Mouse (Mus musculus): ENCODE results near the gene Kcnk7. TPM values are rescaled to one million over a fixed set of nuclear protein-coding genes. Genes with fewer than 3 reads are reported as not detected.

Gene Kcnk7
- polyA plus RNA-seq, 1 experiment = 0.97 TPM

- Histone ChIP-seq H3K27me3 (ENCODE audit: control insufficient read depth, insufficient read depth, low read length) (no peaks in the 10 kb centered on the region), H3K27ac (ENCODE audit: control insufficient read depth, insufficient read depth, low read length) (no peak overlapping the region), H3K4me1 (replicated peaks; ENCODE audit: control insufficient read depth, insufficient read depth, low read length) (peaks cover 33% of the 10 kb centered on the region), H3K4me3 (ENCODE audit: control insufficient read depth, insufficient read depth, low read length) (no peak overlapping the region), H3K36me3 (ENCODE audit: control insufficient read depth, insufficient read depth, low read length) (peaks cover 12% of the 10 kb centered on the region)
- TF ChIP-seq CTCF (IDR thresholded peaks at IDR 0.05; ENCODE audit: borderline replicate concordance, control insufficient read depth, extremely low read depth, insufficient read depth, low read length, poor library complexity) (no peak), POLR2A (IDR thresholded peaks at IDR 0.05; ENCODE audit: control insufficient read depth, extremely low read depth, insufficient read depth, low read length, poor library complexity) (no peak)
- no peak for DNase-seq
- WGBS = 97% methylated on average over 10 of the region's 10 CpGs
Observed at GRCm38 (mm10) chr19:5664669-5665257, 39.4 kb upstream of the Kcnk7 start.

- Histone ChIP-seq H3K36me3 (ENCODE audit: control insufficient read depth, insufficient read depth, low read length) (peaks cover 12% of the 10 kb centered on the region), H3K27ac (ENCODE audit: control insufficient read depth, insufficient read depth, low read length) (no peak overlapping the region)
Observed at GRCm38 (mm10) chr19:5665465-5665864, 38.7 kb upstream of the Kcnk7 start.

GRCm38 (mm10) chr19:5666386-5666785 is 37.8 kb upstream of the Kcnk7 start:
- H3K36me3 ChIP-seq (ENCODE audit: control insufficient read depth, insufficient read depth, low read length) = peaks cover 16% of the 10 kb centered on the region
- no peak overlapping the region for H3K4me3 ChIP-seq (ENCODE audit: control insufficient read depth, insufficient read depth, low read length)
- H3K27ac ChIP-seq (ENCODE audit: control insufficient read depth, insufficient read depth, low read length) = no peak overlapping the region
- no peak for DNase-seq
- H3K27me3 ChIP-seq (ENCODE audit: control insufficient read depth, insufficient read depth, low read length) = no peaks in the 10 kb centered on the region
- H3K4me1 ChIP-seq (replicated peaks; ENCODE audit: control insufficient read depth, insufficient read depth, low read length) = peaks cover 21% of the 10 kb centered on the region
- TF ChIP-seq POLR2A (IDR thresholded peaks at IDR 0.05; ENCODE audit: control insufficient read depth, extremely low read depth, insufficient read depth, low read length, poor library complexity) (no peak), CTCF (IDR thresholded peaks at IDR 0.05; ENCODE audit: borderline replicate concordance, control insufficient read depth, extremely low read depth, insufficient read depth, low read length, poor library complexity) (no peak)
- 95% methylated on average over 18 of the region's 18 CpGs for WGBS

More at GRCm38 (mm10) chr19:5665465-5665864, 38.7 kb upstream of the Kcnk7 start:
- Histone ChIP-seq H3K4me3 (ENCODE audit: control insufficient read depth, insufficient read depth, low read length) (no peak overlapping the region), H3K27me3 (ENCODE audit: control insufficient read depth, insufficient read depth, low read length) (no peaks in the 10 kb centered on the region), H3K4me1 (replicated peaks; ENCODE audit: control insufficient read depth, insufficient read depth, low read length) (peaks cover 30% of the 10 kb centered on the region)
- TF ChIP-seq POLR2A (IDR thresholded peaks at IDR 0.05; ENCODE audit: control insufficient read depth, extremely low read depth, insufficient read depth, low read length, poor library complexity) (no peak), CTCF (IDR thresholded peaks at IDR 0.05; ENCODE audit: borderline replicate concordance, control insufficient read depth, extremely low read depth, insufficient read depth, low read length, poor library complexity) (no peak)
- WGBS = 93% methylated on average over 15 of the region's 15 CpGs
- DNase-seq = no peak

GRCm38 (mm10) chr19:5668372-5668771 is 35.8 kb upstream of the Kcnk7 start:
- WGBS = over 99% methylated on average over 4 of the region's 4 CpGs
- no peak overlapping the region for H3K27ac ChIP-seq (ENCODE audit: control insufficient read depth, insufficient read depth, low read length)
- H3K27me3 ChIP-seq (ENCODE audit: control insufficient read depth, insufficient read depth, low read length) = no peaks in the 10 kb centered on the region
- H3K4me1 ChIP-seq (replicated peaks; ENCODE audit: control insufficient read depth, insufficient read depth, low read length) = peaks cover 3% of the 10 kb centered on the region; the same call in 1 of the 2 replicates
- TF ChIP-seq POLR2A (IDR thresholded peaks at IDR 0.05; ENCODE audit: control insufficient read depth, extremely low read depth, insufficient read depth, low read length, poor library complexity) (no peak), CTCF (IDR thresholded peaks at IDR 0.05; ENCODE audit: borderline replicate concordance, control insufficient read depth, extremely low read depth, insufficient read depth, low read length, poor library complexity) (no peak)
- peaks cover 29% of the 10 kb centered on the region for H3K36me3 ChIP-seq (ENCODE audit: control insufficient read depth, insufficient read depth, low read length)
- H3K4me3 ChIP-seq (ENCODE audit: control insufficient read depth, insufficient read depth, low read length) = no peak overlapping the region
- DNase-seq = no peak

GRCm38 (mm10) chr19:5680432-5680831 is 23.7 kb upstream of the Kcnk7 start:
- 94% methylated on average over 4 of the region's 4 CpGs for WGBS
- Histone ChIP-seq H3K27ac (ENCODE audit: control insufficient read depth, insufficient read depth, low read length) (no peak overlapping the region), H3K36me3 (ENCODE audit: control insufficient read depth, insufficient read depth, low read length) (peaks cover 68% of the 10 kb centered on the region), H3K27me3 (ENCODE audit: control insufficient read depth, insufficient read depth, low read length) (no peaks in the 10 kb centered on the region), H3K4me1 (replicated peaks; ENCODE audit: control insufficient read depth, insufficient read depth, low read length) (no peaks in the 10 kb centered on the region), H3K4me3 (ENCODE audit: control insufficient read depth, insufficient read depth, low read length) (no peak overlapping the region)
- TF ChIP-seq POLR2A (IDR thresholded peaks at IDR 0.05; ENCODE audit: control insufficient read depth, extremely low read depth, insufficient read depth, low read length, poor library complexity) = no peak
- TF ChIP-seq CTCF (IDR thresholded peaks at IDR 0.05; ENCODE audit: borderline replicate concordance, control insufficient read depth, extremely low read depth, insufficient read depth, low read length, poor library complexity) = no peak
- no peak for DNase-seq

- peaks cover 54% of the 10 kb centered on the region for H3K36me3 ChIP-seq (ENCODE audit: control insufficient read depth, insufficient read depth, low read length)
- no peak overlapping the region for H3K27ac ChIP-seq (ENCODE audit: control insufficient read depth, insufficient read depth, low read length)
- 97% methylated on average over 12 of the region's 12 CpGs for WGBS
- no peaks in the 10 kb centered on the region for H3K27me3 ChIP-seq (ENCODE audit: control insufficient read depth, insufficient read depth, low read length)
- peaks cover 10% of the 10 kb centered on the region for H3K4me1 ChIP-seq (replicated peaks; ENCODE audit: control insufficient read depth, insufficient read depth, low read length)
- no peak overlapping the region for H3K4me3 ChIP-seq (ENCODE audit: control insufficient read depth, insufficient read depth, low read length)
- TF ChIP-seq POLR2A (IDR thresholded peaks at IDR 0.05; ENCODE audit: control insufficient read depth, extremely low read depth, insufficient read depth, low read length, poor library complexity) = no peak
- no peak for TF ChIP-seq CTCF (IDR thresholded peaks at IDR 0.05; ENCODE audit: borderline replicate concordance, control insufficient read depth, extremely low read depth, insufficient read depth, low read length, poor library complexity)
- DNase-seq = no peak
Observed at GRCm38 (mm10) chr19:5684236-5684635, 19.9 kb upstream of the Kcnk7 start.

- Histone ChIP-seq H3K36me3 (ENCODE audit: control insufficient read depth, insufficient read depth, low read length) (peaks cover 54% of the 10 kb centered on the region), H3K27ac (ENCODE audit: control insufficient read depth, insufficient read depth, low read length) (no peak overlapping the region), H3K4me1 (replicated peaks; ENCODE audit: control insufficient read depth, insufficient read depth, low read length) (peaks cover 10% of the 10 kb centered on the region), H3K4me3 (ENCODE audit: control insufficient read depth, insufficient read depth, low read length) (no peak overlapping the region), H3K27me3 (ENCODE audit: control insufficient read depth, insufficient read depth, low read length) (no peaks in the 10 kb centered on the region)
- no peak for DNase-seq
- TF ChIP-seq CTCF (IDR thresholded peaks at IDR 0.05; ENCODE audit: borderline replicate concordance, control insufficient read depth, extremely low read depth, insufficient read depth, low read length, poor library complexity) (no peak), POLR2A (IDR thresholded peaks at IDR 0.05; ENCODE audit: control insufficient read depth, extremely low read depth, insufficient read depth, low read length, poor library complexity) (no peak)
- WGBS = 98% methylated on average over 13 of the region's 13 CpGs
Observed at GRCm38 (mm10) chr19:5684985-5685384, 19.2 kb upstream of the Kcnk7 start.

All from thymus, adult 2 months (tissue).